Mouse (Mus musculus) MEL (cell line): ENCODE data around the gene Cyp2d26. TPM values are rescaled to one million over a fixed set of nuclear protein-coding genes. Genes with fewer than 3 reads are reported as not detected.
"Not testable (repeated sequence)": the region's sequence is repeated elsewhere in the genome, so short reads cannot be mapped to it uniquely, and the experiment has no call there.

Source experiments
- DNase-seq: peaks from one replicate; pipeline ENCODE4 v3.0.0; 2011; ENCODE audit warnings: low read depth, low spot score
- H3K27ac ChIP-seq: 2 replicates; pipeline ENCODE4 v1.5.1; 2012; ENCODE audit warnings: low read depth, mild to moderate bottlenecking, control low read depth, low read length, moderate library complexity; ENCODE audit not compliant: control insufficient read depth
- H3K27me3 ChIP-seq, 2 experiments: fragments of 150-350 bp in 1 of 2; sonication (generic) in 1 of 2; 2 replicates each; pipeline ENCODE4 v1.6.1; 2012; ENCODE audit warnings: low read length in 2 of 2, mild to moderate bottlenecking in 2 of 2, improper control_type of control experiment in 1 of 2, moderate library complexity in 1 of 2; ENCODE audit not compliant: insufficient read depth in 2 of 2, control insufficient read depth in 1 of 2
- H3K36me3 ChIP-seq, 2 experiments: 2 replicates each; pipeline ENCODE4 v1.6.1; 2012 to 2014; ENCODE audit warnings: low read length in 2 of 2, improper control_type of control experiment in 1 of 2, inconsistent platforms in 1 of 2, mild to moderate bottlenecking in 1 of 2; ENCODE audit not compliant: insufficient read depth in 2 of 2, control insufficient read depth in 1 of 2
- H3K4me1 ChIP-seq, 2 experiments: fragments of 150-350 bp in 1 of 2; sonication (generic) in 1 of 2; 2 replicates each; pipeline ENCODE4 v1.6.1; 2012; ENCODE audit warnings: low read length in 2 of 2, improper control_type of control experiment in 1 of 2, mild to moderate bottlenecking in 1 of 2; ENCODE audit not compliant: insufficient read depth in 2 of 2, control insufficient read depth in 1 of 2
- H3K4me3 ChIP-seq, 2 experiments: fragments of 150-350 bp in 1 of 2; sonication (generic) in 1 of 2; 2 replicates each; pipeline ENCODE4 v1.5.1; 2012; ENCODE audit warnings: low read depth in 2 of 2, low read length in 2 of 2, mild to moderate bottlenecking in 2 of 2, moderate library complexity in 2 of 2, control low read depth in 1 of 2, improper control_type of control experiment in 1 of 2; ENCODE audit not compliant: control insufficient read depth in 1 of 2, insufficient read depth in 1 of 2
- H3K79me2 ChIP-seq: 2 replicates; pipeline ENCODE4 v1.6.1; 2012; ENCODE audit warnings: mild to moderate bottlenecking, low read length, moderate library complexity; ENCODE audit not compliant: control insufficient read depth, poor library complexity, insufficient read depth
- H3K9ac ChIP-seq: 2 replicates; pipeline ENCODE4 v1.6.1; 2012; ENCODE audit warnings: low read depth, mild to moderate bottlenecking, control low read depth, low read length, moderate library complexity; ENCODE audit not compliant: control insufficient read depth, poor library complexity, severe bottlenecking
- H3K9me3 ChIP-seq: fragments of 150-350 bp; sonication (generic); replicated peaks from 2 replicates; pipeline ENCODE4 v1.6.1; 2012; ENCODE audit warnings: mild to moderate bottlenecking, low read length, improper control_type of control experiment, moderate library complexity; ENCODE audit not compliant: insufficient read depth
- E2F4 ChIP-seq: IDR thresholded peaks from 2 replicates; pipeline ENCODE4 v1.6.1; 2011; ENCODE audit warnings: low read depth, low read length, improper control_type of control experiment, borderline replicate concordance
- ETS1 ChIP-seq: IDR thresholded peaks from 2 replicates; pipeline ENCODE4 v1.6.1; 2012; ENCODE audit warnings: low read depth, mild to moderate bottlenecking, inconsistent platforms, low read length, improper control_type of control experiment, moderate library complexity
- KAT2A ChIP-seq: conservative IDR thresholded peaks from 2 replicates; pipeline ENCODE4 v1.6.1; 2012; ENCODE audit warnings: low read depth, low read length, improper control_type of control experiment, inconsistent platforms
- MAFK ChIP-seq: IDR thresholded peaks from 2 replicates; pipeline ENCODE4 v1.6.1; 2011; ENCODE audit warnings: low read depth, mild to moderate bottlenecking, low read length, improper control_type of control experiment, borderline replicate concordance
- MAX ChIP-seq: IDR thresholded peaks from 2 replicates; pipeline ENCODE4 v1.6.1; 2011; ENCODE audit warnings: low read length, improper control_type of control experiment
- MXI1 ChIP-seq: IDR thresholded peaks from 2 replicates; pipeline ENCODE4 v1.6.1; 2011; ENCODE audit warnings: mild to moderate bottlenecking, low read depth, low read length, improper control_type of control experiment
- NRF1 ChIP-seq: IDR thresholded peaks from 2 replicates; pipeline ENCODE4 v1.6.1; 2014; ENCODE audit warnings: low read depth, mild to moderate bottlenecking, inconsistent platforms, low read length, improper control_type of control experiment, moderate library complexity; ENCODE audit not compliant: poor library complexity, insufficient read depth, severe bottlenecking
- POLR2A ChIP-seq, 2 experiments: IDR thresholded peaks; 2 replicates each; pipeline ENCODE4 v1.6.1; 2011 to 2012; ENCODE audit warnings: low read length in 2 of 2, mild to moderate bottlenecking in 2 of 2, control low read depth in 1 of 2, improper control_type of control experiment in 1 of 2, low read depth in 1 of 2, moderate library complexity in 1 of 2; ENCODE audit not compliant: control insufficient read depth in 1 of 2, insufficient read depth in 1 of 2, poor library complexity in 1 of 2
- POLR2AphosphoS2 ChIP-seq: IDR thresholded peaks from 2 replicates; pipeline ENCODE4 v1.6.1; 2011; ENCODE audit warnings: low read length, improper control_type of control experiment
- POLR2AphosphoS5 ChIP-seq: IDR thresholded peaks from 2 replicates; pipeline ENCODE4 v1.6.1; 2012; ENCODE audit warnings: low read depth, borderline replicate concordance, mild to moderate bottlenecking, inconsistent platforms, low read length, moderate library complexity, mixed read lengths
- SIN3A ChIP-seq: IDR thresholded peaks from 2 replicates; pipeline ENCODE4 v1.6.1; 2012; ENCODE audit warnings: low read length, improper control_type of control experiment, inconsistent platforms
- TBP ChIP-seq: IDR thresholded peaks from 2 replicates; pipeline ENCODE4 v1.8.0; 2011; ENCODE audit warnings: low read depth, low read length, improper control_type of control experiment
- UBTF ChIP-seq: IDR thresholded peaks from 2 replicates; pipeline ENCODE4 v1.6.1; 2012; ENCODE audit warnings: low read depth, mild to moderate bottlenecking, inconsistent platforms, low read length, improper control_type of control experiment, moderate library complexity, borderline replicate concordance; ENCODE audit not compliant: insufficient read depth
- ZC3H11A ChIP-seq: IDR thresholded peaks from 2 replicates; pipeline ENCODE4 v1.6.1; 2012; ENCODE audit warnings: low read depth, mild to moderate bottlenecking, inconsistent platforms, low read length, improper control_type of control experiment
- ZKSCAN1 ChIP-seq: IDR thresholded peaks from 2 replicates; pipeline ENCODE4 v1.6.1; 2012; ENCODE audit warnings: low read depth, mild to moderate bottlenecking, inconsistent platforms, low read length, improper control_type of control experiment, moderate library complexity
- ZNF384 ChIP-seq: IDR thresholded peaks from 2 replicates; pipeline ENCODE4 v1.6.1; 2012; ENCODE audit warnings: low read depth, mild to moderate bottlenecking, inconsistent platforms, low read length, improper control_type of control experiment
- polyA plus RNA-seq, 2 experiments: library from polyadenylated mRNA; stranded (reverse) in 1 of 2; unstranded in 1 of 2; fragments of >175 nt in 1 of 2; fragments of >200 nt in 1 of 2; gene quantifications; 2 replicates each; pipeline versions ENCODE4 v1.2.1 to v1.2.4; 2012; ENCODE audit warnings: low replicate concordance in 2 of 2, low read depth in 1 of 2; ENCODE audit not compliant: insufficient read length in 2 of 2, insufficient read depth in 1 of 2, missing spikeins in 1 of 2
- total RNA-seq: library from RNA; depleted of rRNA; stranded (reverse); fragments of 300-350 nt; gene quantifications from 2 replicates; pipeline ENCODE4 v1.2.3, GENCODE M21; 2012

The Cyp2d26 gene
- total and polyA plus RNA-seq, 3 experiments: not detected

DNA sequence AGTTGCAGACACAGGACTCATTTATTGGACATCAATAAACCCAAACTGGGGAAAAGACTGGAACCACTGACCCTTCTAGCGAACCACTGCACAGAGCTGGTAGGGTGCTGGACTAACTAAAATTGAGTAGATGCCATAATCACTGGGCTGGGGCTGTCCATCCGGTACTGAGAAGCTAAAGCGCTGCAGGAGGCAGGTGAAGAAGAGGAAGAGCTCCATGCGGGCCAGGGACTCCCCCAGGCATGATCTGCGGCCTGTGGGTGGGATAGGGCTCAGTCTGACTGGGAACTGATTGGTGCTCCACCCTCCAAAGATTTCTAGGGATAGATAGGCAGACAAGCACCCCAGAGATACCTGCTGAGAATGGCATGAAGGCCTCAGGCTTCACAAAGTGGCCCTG lies 16.2 kb downstream of the Cyp2d26 start:
- not testable (repeated sequence) for DNase-seq, H3K36me3 ChIP-seq, H3K4me3 ChIP-seq, H3K27me3 ChIP-seq, H3K27ac ChIP-seq, H3K9me3 ChIP-seq, H3K79me2 ChIP-seq, H3K4me1 ChIP-seq, H3K9ac ChIP-seq

DNA sequence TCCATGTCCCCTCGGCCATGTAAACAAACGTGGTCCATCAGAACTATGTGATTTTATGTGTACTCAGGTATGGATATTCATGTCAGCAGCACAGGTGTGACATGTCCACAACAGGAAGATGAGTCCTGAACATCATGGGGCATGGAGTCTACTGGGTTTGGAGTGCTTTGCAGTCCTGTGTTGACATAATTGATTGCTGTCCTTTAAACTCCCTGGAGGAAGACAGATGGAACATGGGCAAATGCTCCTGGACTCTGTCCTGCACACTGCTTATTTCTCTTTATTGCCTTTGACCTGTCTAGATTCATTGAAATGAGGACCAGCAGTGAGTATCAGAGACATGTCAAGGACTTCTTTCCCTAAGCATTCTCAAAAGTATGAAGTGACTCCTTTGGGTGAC lies 28.2 kb downstream of the Cyp2d26 start:
- H3K4me1 ChIP-seq: no peaks in the 10 kb centered on the region
- TF ChIP-seq UBTF (no peak), E2F4 (no peak), POLR2AphosphoS2 (no peak), POLR2A (IDR thresholded peaks at IDR 0.05; ENCODE audit: control insufficient read depth in 1 of 2, insufficient read depth in 1 of 2, low read depth in 1 of 2, low read length in 2 of 2, poor library complexity in 1 of 2) (no peak), MAX (no peak), KAT2A (no peak), ZKSCAN1 (no peak), TBP (no peak), ZNF384 (no peak), ETS1 (no peak), MXI1 (no peak), MAFK (no peak), ZC3H11A (no peak)
- no peaks in the 10 kb centered on the region for H3K9me3 ChIP-seq
- H3K9ac ChIP-seq: no peak overlapping the region
- no peaks in the 10 kb centered on the region for H3K27me3 ChIP-seq
- no peaks in the 10 kb centered on the region for H3K79me2 ChIP-seq
- DNase-seq: no peak
- no peak overlapping the region for H3K4me3 ChIP-seq
- H3K27ac ChIP-seq: no peak overlapping the region
- H3K36me3 ChIP-seq: no peaks in the 10 kb centered on the region

DNA sequence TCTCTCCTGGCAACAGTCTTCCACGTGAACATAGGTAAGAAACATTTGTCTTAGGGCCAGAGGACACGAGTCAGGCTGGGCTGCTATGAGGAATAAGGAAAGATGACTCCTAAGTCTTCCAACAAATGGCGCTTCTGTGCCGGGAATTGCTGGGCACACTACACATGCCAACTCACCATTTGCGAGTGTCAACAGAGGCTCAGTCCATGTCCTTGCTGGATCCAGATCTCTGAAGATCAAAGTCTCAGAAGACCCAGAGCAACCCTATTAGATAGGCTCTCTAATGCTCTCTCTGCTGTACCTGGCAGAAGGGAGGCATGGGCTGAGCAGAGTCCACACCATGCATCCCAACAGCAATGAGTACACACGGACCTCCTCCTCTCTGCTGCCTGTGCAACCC lies 29.2 kb downstream of the Cyp2d26 start:
- Histone ChIP-seq H3K4me1 (no peaks in the 10 kb centered on the region), H3K9ac (no peak overlapping the region), H3K4me3 (no peak overlapping the region), H3K9me3 (no peaks in the 10 kb centered on the region), H3K27ac (no peak overlapping the region), H3K79me2 (no peaks in the 10 kb centered on the region), H3K27me3 (no peaks in the 10 kb centered on the region), H3K36me3 (no peaks in the 10 kb centered on the region)
- TF ChIP-seq POLR2AphosphoS5 (no peak), SIN3A (no peak), NRF1 (no peak)
- no peak for DNase-seq
